Mouse (Mus musculus) forebrain, embryonic 16.5 days (tissue): ENCODE measurements around the gene Dennd1a. TPM values are rescaled to one million over a fixed set of nuclear protein-coding genes. Genes with fewer than 3 reads are reported as not detected.

Experiments
- ATAC-seq: fragments of 200-750 bp; cut with Nextera tagmentation; 2 replicates; pipeline ENCODE4 v1.8.0; 2017; ENCODE audit warnings: mild to moderate bottlenecking, moderate library complexity
- H3K27ac ChIP-seq: fragments of 300-500 bp; sonication (generic); 2 replicates; pipeline ENCODE4 v1.5.1; 2014; ENCODE audit warnings: low read length, control low read depth
- H3K27me3 ChIP-seq: fragments of 300-500 bp; sonication (generic); replicated peaks from 2 replicates; pipeline ENCODE4 v1.6.1; 2014; ENCODE audit warnings: low read length; ENCODE audit not compliant: control insufficient read depth, insufficient read depth
- H3K36me3 ChIP-seq: fragments of 300-500 bp; sonication (generic); 2 replicates; pipeline ENCODE4 v1.6.1; 2014; ENCODE audit not compliant: control insufficient read depth, insufficient read depth
- H3K4me1 ChIP-seq: fragments of 300-500 bp; sonication (generic); replicated peaks from 2 replicates; pipeline ENCODE4 v1.6.1; 2014; ENCODE audit warnings: low read length; ENCODE audit not compliant: control insufficient read depth, insufficient read depth
- H3K4me2 ChIP-seq: fragments of 300-500 bp; sonication (generic); 2 replicates; pipeline ENCODE4 v1.6.1; 2014; ENCODE audit warnings: mild to moderate bottlenecking, low read length, control low read depth
- H3K4me3 ChIP-seq: fragments of 300-500 bp; sonication (generic); replicated peaks from 2 replicates; pipeline ENCODE4 v1.5.1; 2014; ENCODE audit warnings: mild to moderate bottlenecking, low read length, control low read depth
- H3K9ac ChIP-seq: fragments of 300-500 bp; sonication (generic); replicated peaks from 2 replicates; pipeline ENCODE4 v1.6.1; 2014; ENCODE audit warnings: low read depth, low read length, control low read depth
- H3K9me3 ChIP-seq: fragments of 300-500 bp; sonication (generic); 2 replicates; pipeline ENCODE4 v1.6.1; 2016; ENCODE audit warnings: low read length; ENCODE audit not compliant: control insufficient read depth
- WGBS: fragments of 180-500 bp; shearing (Covaris S2); extraction: QIAGEN DNeasy Blood & Tissue Kit; methylation state at CpG from one replicate; pipeline ENCODE4 v1.1.7; 2014; 5-methylcytosine and 5-hydroxymethylcytosine counted together
- polyA plus RNA-seq: library from polyadenylated mRNA; unstranded; fragments of >200 nt; fragmentation: Nextera tagmentation; extraction: Ambion mirVana; gene quantifications from 2 replicates; pipeline ENCODE4 v1.2.1, GENCODE M21; 2015

Gene Dennd1a
- polyA plus RNA-seq, 1 experiment from 2014 or later, result 19.5 TPM

GRCm38 (mm10) chr2:38186438-38186837 lies 100.8 kb downstream of the Dennd1a start:
- no peaks in the 10 kb centered on the region for H3K9me3 ChIP-seq
- no peaks in the 10 kb centered on the region for H3K4me1 ChIP-seq
- no peak overlapping the region for H3K27ac ChIP-seq
- WGBS, result 57% methylated on average over 2 of the region's 2 CpGs
- H3K9ac ChIP-seq, result no peak overlapping the region
- no peaks in the 10 kb centered on the region for H3K27me3 ChIP-seq
- H3K4me2 ChIP-seq, result no peak overlapping the region
- no peak overlapping the region for H3K4me3 ChIP-seq
- no peak for ATAC-seq
- H3K36me3 ChIP-seq, result no peaks in the 10 kb centered on the region

GRCm38 (mm10) chr2:38184977-38185376 lies 102.2 kb downstream of the Dennd1a start:
- no peaks in the 10 kb centered on the region for H3K4me1 ChIP-seq
- H3K4me2 ChIP-seq, result no peak overlapping the region
- no peaks in the 10 kb centered on the region for H3K27me3 ChIP-seq
- H3K36me3 ChIP-seq, result no peaks in the 10 kb centered on the region
- H3K27ac ChIP-seq, result no peak overlapping the region
- no peak overlapping the region for H3K4me3 ChIP-seq
- WGBS, result 92% methylated on average over 3 of the region's 3 CpGs
- no peaks in the 10 kb centered on the region for H3K9me3 ChIP-seq
- no peak for ATAC-seq
- H3K9ac ChIP-seq, result no peak overlapping the region

GRCm38 (mm10) chr2:38183881-38184280 lies 103.3 kb downstream of the Dennd1a start:
- Histone ChIP-seq H3K9ac (no peak overlapping the region), H3K4me1 (no peaks in the 10 kb centered on the region), H3K4me3 (no peak overlapping the region), H3K27ac (no peak overlapping the region), H3K27me3 (no peaks in the 10 kb centered on the region), H3K4me2 (no peak overlapping the region), H3K36me3 (no peaks in the 10 kb centered on the region), H3K9me3 (no peaks in the 10 kb centered on the region)
- ATAC-seq, result no peak
- 68% methylated on average over 1 of the region's 1 CpGs for WGBS

- Histone ChIP-seq H3K9me3 (no peaks in the 10 kb centered on the region), H3K4me2 (no peak overlapping the region), H3K27me3 (no peaks in the 10 kb centered on the region), H3K27ac (no peak overlapping the region), H3K4me3 (no peak overlapping the region), H3K36me3 (no peaks in the 10 kb centered on the region), H3K4me1 (no peaks in the 10 kb centered on the region), H3K9ac (no peak overlapping the region)
- WGBS, result 24% methylated on average over 1 of the region's 1 CpGs
- ATAC-seq, result no peak
These were observed 104.9 kb downstream of the Dennd1a start for GRCm38 (mm10) chr2:38182283-38182682.

GRCm38 (mm10) chr2:38177583-38177978 lies 109.6 kb downstream of the Dennd1a start:
- Histone ChIP-seq H3K27me3 (no peaks in the 10 kb centered on the region), H3K4me3 (no peak overlapping the region), H3K9ac (no peak overlapping the region), H3K36me3 (no peaks in the 10 kb centered on the region), H3K27ac (no peak overlapping the region), H3K4me2 (no peak overlapping the region), H3K4me1 (no peaks in the 10 kb centered on the region), H3K9me3 (no peaks in the 10 kb centered on the region)
- ATAC-seq, result no peak

GRCm38 (mm10) chr2:38176870-38177582 lies 110.2 kb downstream of the Dennd1a start:
- Histone ChIP-seq H3K36me3 (no peaks in the 10 kb centered on the region), H3K9ac (no peak overlapping the region), H3K9me3 (no peaks in the 10 kb centered on the region), H3K4me3 (no peak overlapping the region), H3K27ac (no peak overlapping the region), H3K4me2 (no peak overlapping the region), H3K4me1 (no peaks in the 10 kb centered on the region), H3K27me3 (no peaks in the 10 kb centered on the region)
- no peak for ATAC-seq
- 77% methylated on average over 4 of the region's 4 CpGs for WGBS

- Histone ChIP-seq H3K36me3 (no peaks in the 10 kb centered on the region), H3K9me3 (no peaks in the 10 kb centered on the region), H3K4me1 (no peaks in the 10 kb centered on the region), H3K4me3 (no peak overlapping the region), H3K27ac (no peak overlapping the region), H3K9ac (no peak overlapping the region), H3K27me3 (no peaks in the 10 kb centered on the region), H3K4me2 (no peak overlapping the region)
- no peak for ATAC-seq
These were observed 111.9 kb downstream of the Dennd1a start for GRCm38 (mm10) chr2:38175276-38175675.

GRCm38 (mm10) chr2:38168606-38169005 lies 118.6 kb downstream of the Dennd1a start:
- H3K4me1 ChIP-seq, result no peaks in the 10 kb centered on the region
- no peak overlapping the region for H3K9ac ChIP-seq
- H3K4me2 ChIP-seq, result no peak overlapping the region
- H3K27me3 ChIP-seq, result no peaks in the 10 kb centered on the region
- no peak overlapping the region for H3K4me3 ChIP-seq
- WGBS, result 93% methylated on average over 3 of the region's 3 CpGs
- no peak for ATAC-seq
- no peaks in the 10 kb centered on the region for H3K36me3 ChIP-seq
- no peak overlapping the region for H3K27ac ChIP-seq
- H3K9me3 ChIP-seq, result no peaks in the 10 kb centered on the region

GRCm38 (mm10) chr2:38165966-38166365 lies 121.2 kb downstream of the Dennd1a start:
- 40% methylated on average over 5 of the region's 5 CpGs for WGBS
- no peak for ATAC-seq
- H3K27ac ChIP-seq, result no peak overlapping the region

More at GRCm38 (mm10) chr2:38165966-38166365, 121.2 kb downstream of the Dennd1a start:
- Histone ChIP-seq H3K9ac (no peak overlapping the region), H3K36me3 (no peaks in the 10 kb centered on the region), H3K4me1 (no peaks in the 10 kb centered on the region), H3K9me3 (no peaks in the 10 kb centered on the region), H3K4me3 (no peak overlapping the region), H3K4me2 (no peak overlapping the region), H3K27me3 (no peaks in the 10 kb centered on the region)
